Mouse (Mus musculus): ENCODE measurements around the gene Mbnl1. TPM values are rescaled to one million over a fixed set of nuclear protein-coding genes. Genes with fewer than 3 reads are reported as not detected.

Mbnl1 gene
- polyA plus RNA-seq, 1 experiment: 238 TPM

DNA sequence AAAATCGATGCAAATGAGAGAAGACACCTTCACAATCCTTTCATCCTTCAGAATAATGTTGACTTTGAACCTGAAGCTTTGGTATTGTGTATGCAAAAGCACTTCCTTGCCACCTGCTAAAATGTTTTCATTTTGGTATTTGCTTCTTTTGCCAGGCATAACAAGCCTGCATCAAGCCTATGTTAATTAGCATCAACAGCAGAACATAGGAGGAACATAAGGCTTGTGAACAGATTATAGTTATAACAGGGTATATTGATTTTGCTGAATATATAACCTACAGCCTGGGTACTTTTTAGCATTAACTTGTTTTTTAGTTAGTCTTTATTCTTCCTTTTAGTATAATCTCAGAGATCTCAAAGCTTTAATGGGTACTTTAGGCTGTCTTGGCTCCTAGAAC lies 172.9 kb downstream of the Mbnl1 start:
- no peak for TF ChIP-seq GATA1 (IDR thresholded peaks at IDR 0.05; ENCODE audit: low read length)

DNA sequence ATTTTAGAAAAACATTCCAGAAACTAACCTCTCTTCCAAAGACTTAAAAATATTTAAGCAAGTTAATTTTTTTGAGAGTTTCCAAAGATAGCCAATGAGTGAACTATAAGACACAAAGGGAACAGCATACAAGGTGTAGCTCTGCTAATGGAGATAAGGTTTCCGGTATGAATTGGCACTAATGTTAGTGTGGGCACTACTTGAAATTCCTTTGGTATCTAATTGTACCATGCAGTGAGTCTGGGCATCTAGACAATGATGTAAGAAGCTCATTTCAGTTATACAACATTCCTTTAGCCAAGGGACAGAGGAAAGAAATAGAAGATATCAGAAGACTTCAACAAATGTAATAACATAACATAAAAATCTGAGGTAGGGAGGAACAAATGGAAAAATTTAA lies 175.7 kb downstream of the Mbnl1 start:
- TF ChIP-seq GATA1 (IDR thresholded peaks at IDR 0.05; ENCODE audit: low read length): no peak

DNA sequence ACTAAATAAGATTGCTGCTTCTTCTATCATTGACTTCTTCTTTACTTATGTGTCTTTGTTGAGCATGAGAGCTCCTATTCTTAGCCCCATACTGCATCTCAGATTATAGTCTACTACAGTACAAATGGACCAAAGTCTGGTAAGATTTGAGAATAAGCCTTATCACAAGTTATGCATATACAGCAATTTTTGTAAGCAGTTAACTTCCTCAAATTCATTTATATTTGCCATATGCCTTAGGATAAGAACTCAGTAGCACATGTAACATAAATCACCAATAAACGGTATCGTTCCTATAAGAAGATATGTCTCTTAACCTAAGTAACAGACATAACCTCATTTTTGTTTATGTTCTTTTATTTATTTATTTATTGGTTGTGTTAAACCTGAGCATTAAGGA lies 188.1 kb downstream of the Mbnl1 start:
- TF ChIP-seq GATA1 (IDR thresholded peaks at IDR 0.05; ENCODE audit: low read length): no peak
